Mouse (Mus musculus): ENCODE measurements around the gene Bcl9.

Bcl9 gene

GRCm38 (mm10) chr3:97297553-97298432 is at the start of gene Bcl9:
TSS of gene Bcl9 (minus strand) at chr3:97297917.
- peak; percentile 75 for ATAC-seq (ENCODE audit: low TSS enrichment)

- ATAC-seq (ENCODE audit: low TSS enrichment) = no peak
These were observed 41.5 kb upstream of the Bcl9 start for GRCm38 (mm10) chr3:97339193-97339576.

- peak; percentile 91 for ATAC-seq (ENCODE audit: low TSS enrichment)
These were observed 40.9 kb upstream of the Bcl9 start for GRCm38 (mm10) chr3:97338522-97339192.

- ATAC-seq (ENCODE audit: low TSS enrichment) = no peak
These were observed 39.6 kb upstream of the Bcl9 start for GRCm38 (mm10) chr3:97337306-97337705.

- ATAC-seq (ENCODE audit: low TSS enrichment) = no peak
These were observed 38.6 kb upstream of the Bcl9 start for GRCm38 (mm10) chr3:97336331-97336730.

GRCm38 (mm10) chr3:97334618-97335017 is 36.9 kb upstream of the Bcl9 start:
- ATAC-seq (ENCODE audit: low TSS enrichment) = 0 out of 2 replicates have a peak, but pooled peaks have one; percentile 38

GRCm38 (mm10) chr3:97332172-97332571 is 34.5 kb upstream of the Bcl9 start:
- ATAC-seq (ENCODE audit: low TSS enrichment) = no peak

- ATAC-seq (ENCODE audit: low TSS enrichment) = no peak
These were observed 30.1 kb upstream of the Bcl9 start for GRCm38 (mm10) chr3:97327809-97328208.

- peak; percentile 91 for ATAC-seq (ENCODE audit: low TSS enrichment)
These were observed 29.6 kb upstream of the Bcl9 start for GRCm38 (mm10) chr3:97327356-97327755.

GRCm38 (mm10) chr3:97325621-97326345 is 28.1 kb upstream of the Bcl9 start:
- ATAC-seq (ENCODE audit: low TSS enrichment) = no peak; the same call in 1 of the 2 replicates

GRCm38 (mm10) chr3:97324046-97324445 is 26.3 kb upstream of the Bcl9 start:
- ATAC-seq (ENCODE audit: low TSS enrichment) = peak; percentile 57

GRCm38 (mm10) chr3:97317302-97317701 is 19.6 kb upstream of the Bcl9 start:
- ATAC-seq (ENCODE audit: low TSS enrichment) = no peak

GRCm38 (mm10) chr3:97313431-97313830 is 15.7 kb upstream of the Bcl9 start:
- no peak for ATAC-seq (ENCODE audit: low TSS enrichment)

- peak; percentile 94 for ATAC-seq (ENCODE audit: low TSS enrichment)
These were observed 14.3 kb upstream of the Bcl9 start for GRCm38 (mm10) chr3:97311998-97312397.

- ATAC-seq (ENCODE audit: low TSS enrichment) = 0 out of 2 replicates have a peak, but pooled peaks have one; percentile 22
These were observed 12.2 kb upstream of the Bcl9 start for GRCm38 (mm10) chr3:97309748-97310536.

- no peak for ATAC-seq (ENCODE audit: low TSS enrichment)
These were observed 10.7 kb upstream of the Bcl9 start for GRCm38 (mm10) chr3:97308440-97308839.

- no peak for ATAC-seq (ENCODE audit: low TSS enrichment)
These were observed 8.2 kb upstream of the Bcl9 start for GRCm38 (mm10) chr3:97305907-97306306.

GRCm38 (mm10) chr3:97301586-97301985 is 3.9 kb upstream of the Bcl9 start:
- no peak for ATAC-seq (ENCODE audit: low TSS enrichment)

- ATAC-seq (ENCODE audit: low TSS enrichment) = no peak
These were observed 2.7 kb upstream of the Bcl9 start for GRCm38 (mm10) chr3:97300370-97300769.

GRCm38 (mm10) chr3:97299885-97300284 is 2.2 kb upstream of the Bcl9 start:
- no peak for ATAC-seq (ENCODE audit: low TSS enrichment)

GRCm38 (mm10) chr3:97298856-97299465 is 1.2 kb upstream of the Bcl9 start:
- ATAC-seq (ENCODE audit: low TSS enrichment) = no peak
